Mouse (Mus musculus) limb, embryonic 14.5 days (tissue): ENCODE data around the gene Fbxw9. TPM values are rescaled to one million over a fixed set of nuclear protein-coding genes. Genes with fewer than 3 reads are reported as not detected.

Experiments
- ATAC-seq: fragments of 200-750 bp; cut with Nextera tagmentation; 2 replicates; pipeline ENCODE4 v1.8.0; 2017; ENCODE audit warnings: low read depth, moderate number of reproducible peaks, moderate TSS enrichment; ENCODE audit not compliant: low FRiP score
- DNase-seq: peaks from one replicate; pipeline ENCODE4 v3.0.0-alpha.2; 2015; ENCODE audit warnings: low spot score
- H3K27ac ChIP-seq: fragments of 300-500 bp; sonication (generic); replicated peaks from 2 replicates; pipeline ENCODE4 v1.5.1; 2014; ENCODE audit warnings: low read depth, mild to moderate bottlenecking, low read length, moderate library complexity, mixed read lengths
- H3K27me3 ChIP-seq: fragments of 300-500 bp; sonication (generic); 2 replicates; pipeline ENCODE4 v1.6.1; 2014; ENCODE audit warnings: low read length, mixed read lengths; ENCODE audit not compliant: control insufficient read depth, insufficient read depth
- H3K36me3 ChIP-seq: fragments of 300-500 bp; sonication (generic); 2 replicates; pipeline ENCODE4 v1.6.1; 2014; ENCODE audit warnings: mild to moderate bottlenecking, low read length, moderate library complexity, mixed read lengths; ENCODE audit not compliant: control insufficient read depth, insufficient read depth
- H3K4me1 ChIP-seq: fragments of 300-500 bp; sonication (generic); 2 replicates; pipeline ENCODE4 v1.6.1; 2014; ENCODE audit warnings: antibody characterized with exemption, low read length, mixed read lengths; ENCODE audit not compliant: control insufficient read depth, insufficient read depth
- H3K4me2 ChIP-seq: fragments of 300-500 bp; sonication (generic); replicated peaks from 2 replicates; pipeline ENCODE4 v1.6.1; 2014; ENCODE audit warnings: low read depth, mild to moderate bottlenecking, low read length, moderate library complexity; ENCODE audit not compliant: severe bottlenecking
- H3K4me3 ChIP-seq: fragments of 300-500 bp; sonication (generic); replicated peaks from 2 replicates; pipeline ENCODE4 v1.5.1; 2014; ENCODE audit warnings: low read length
- H3K9ac ChIP-seq: fragments of 300-500 bp; sonication (generic); 2 replicates; pipeline ENCODE4 v1.6.1; 2014; ENCODE audit warnings: mild to moderate bottlenecking, low read depth, low read length, moderate library complexity; ENCODE audit not compliant: severe bottlenecking
- H3K9me3 ChIP-seq: fragments of 300-500 bp; sonication (generic); 2 replicates; pipeline ENCODE4 v1.6.1; 2016; ENCODE audit warnings: low read length; ENCODE audit not compliant: control insufficient read depth
- POLR2A ChIP-seq: fragments of 200-500 bp; IDR thresholded peaks from 2 replicates; pipeline ENCODE4 v1.8.0; 2012; ENCODE audit warnings: inconsistent platforms, mild to moderate bottlenecking, moderate library complexity, borderline replicate concordance; ENCODE audit not compliant: insufficient read depth, insufficient read length; ENCODE audit errors: extremely low read depth
- WGBS: fragments of 180-500 bp; shearing (Covaris S2); extraction: QIAGEN DNeasy Blood & Tissue Kit; methylation state at CpG from one replicate; pipeline ENCODE4 v1.1.7; 2014; 5-methylcytosine and 5-hydroxymethylcytosine counted together
- polyA plus RNA-seq, 2 experiments: library from polyadenylated mRNA; depleted of rRNA in 1 of 2; stranded (reverse) in 1 of 2; unstranded in 1 of 2; fragments of >200 nt; fragmentation: Nextera tagmentation in 1 of 2; extraction: Ambion mirVana in 1 of 2; gene quantifications; 2 replicates each; pipeline versions ENCODE4 v1.2.1 to v1.2.3; 2012 to 2014

Gene Fbxw9
- polyA plus RNA-seq, 2 experiments = 28.6 to 51.0 TPM

DNA sequence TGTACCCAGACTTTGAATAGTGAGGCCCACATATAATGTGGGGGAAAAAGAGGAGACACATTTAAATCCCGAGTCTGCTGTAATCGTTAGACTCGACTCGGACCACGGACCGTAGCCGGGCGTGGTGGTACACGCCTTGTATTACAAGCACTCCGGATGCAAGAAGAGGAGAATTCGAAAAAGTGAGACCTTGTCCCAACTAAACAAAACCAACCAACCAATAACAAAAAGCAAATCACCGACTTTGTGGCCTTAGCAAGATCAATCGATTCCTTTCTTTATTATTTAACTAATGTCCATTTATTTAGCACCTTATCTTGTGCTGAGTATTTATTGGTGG lies 32.4 kb upstream of the Fbxw9 start:
- Histone ChIP-seq H3K9ac (peak overlapping the region; percentile 97), H3K9me3 (no peaks in the 10 kb centered on the region), H3K36me3 (peaks cover 47% of the 10 kb centered on the region), H3K27me3 (no peaks in the 10 kb centered on the region), H3K4me3 (peak overlapping the region; percentile 100), H3K4me2 (peak overlapping the region; percentile 89), H3K27ac (peak overlapping the region; percentile 88), H3K4me1 (peaks cover 30% of the 10 kb centered on the region)
- ATAC-seq = no peak
- DNase-seq = no peak
- no peak for TF ChIP-seq POLR2A
- WGBS = 1% methylated on average over 13 of the region's 13 CpGs

- no peak for ATAC-seq
- 23% methylated on average over 2 of the region's 2 CpGs for WGBS
- peaks cover 48% of the 10 kb centered on the region for H3K36me3 ChIP-seq
- H3K9me3 ChIP-seq = no peaks in the 10 kb centered on the region
- peak overlapping the region; percentile 89 for H3K4me2 ChIP-seq
- H3K4me3 ChIP-seq = peak overlapping the region; percentile 100
- H3K4me1 ChIP-seq = peaks cover 30% of the 10 kb centered on the region
- no peaks in the 10 kb centered on the region for H3K27me3 ChIP-seq
- TF ChIP-seq POLR2A = no peak
- H3K9ac ChIP-seq = peak overlapping the region; percentile 97
- no peak overlapping the region for H3K27ac ChIP-seq
- DNase-seq = no peak
Observed at GRCm38 (mm10) chr8:85027922-85028321, 31.9 kb upstream of the Fbxw9 start.

DNA sequence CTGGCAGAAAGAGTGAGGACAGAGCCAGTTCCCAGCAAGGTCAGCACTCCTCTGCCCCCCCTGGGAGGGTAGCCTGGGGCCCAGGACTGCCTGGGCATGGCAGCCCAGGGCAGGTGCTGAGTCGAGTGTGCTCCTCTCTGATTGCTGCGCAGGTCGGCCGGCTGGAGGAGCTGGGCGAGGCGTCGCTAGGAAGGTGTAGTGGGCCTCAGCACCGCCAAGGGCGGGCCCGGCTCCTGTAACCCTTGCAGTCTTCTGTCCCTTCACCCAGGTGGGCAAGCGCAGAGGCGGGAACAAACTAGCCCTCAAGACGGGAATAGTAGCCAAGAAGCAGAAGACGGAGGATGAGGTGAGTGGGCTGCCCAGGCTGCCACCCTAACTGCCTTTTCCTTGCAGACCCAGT lies 30.6 kb upstream of the Fbxw9 start:
- DNase-seq (no peak), ATAC-seq (no peak)
- peaks cover 48% of the 10 kb centered on the region for H3K36me3 ChIP-seq
- H3K4me1 ChIP-seq = peaks cover 26% of the 10 kb centered on the region
- no peak overlapping the region for H3K27ac ChIP-seq
- no peak overlapping the region; the same call in 1 of the 2 replicates for H3K4me3 ChIP-seq
- H3K4me2 ChIP-seq = no peak overlapping the region
- H3K9me3 ChIP-seq = no peaks in the 10 kb centered on the region
- TF ChIP-seq POLR2A = no peak
- H3K9ac ChIP-seq = no peak overlapping the region
- H3K27me3 ChIP-seq = no peaks in the 10 kb centered on the region
- 88% methylated on average over 14 of the region's 14 CpGs for WGBS

DNA sequence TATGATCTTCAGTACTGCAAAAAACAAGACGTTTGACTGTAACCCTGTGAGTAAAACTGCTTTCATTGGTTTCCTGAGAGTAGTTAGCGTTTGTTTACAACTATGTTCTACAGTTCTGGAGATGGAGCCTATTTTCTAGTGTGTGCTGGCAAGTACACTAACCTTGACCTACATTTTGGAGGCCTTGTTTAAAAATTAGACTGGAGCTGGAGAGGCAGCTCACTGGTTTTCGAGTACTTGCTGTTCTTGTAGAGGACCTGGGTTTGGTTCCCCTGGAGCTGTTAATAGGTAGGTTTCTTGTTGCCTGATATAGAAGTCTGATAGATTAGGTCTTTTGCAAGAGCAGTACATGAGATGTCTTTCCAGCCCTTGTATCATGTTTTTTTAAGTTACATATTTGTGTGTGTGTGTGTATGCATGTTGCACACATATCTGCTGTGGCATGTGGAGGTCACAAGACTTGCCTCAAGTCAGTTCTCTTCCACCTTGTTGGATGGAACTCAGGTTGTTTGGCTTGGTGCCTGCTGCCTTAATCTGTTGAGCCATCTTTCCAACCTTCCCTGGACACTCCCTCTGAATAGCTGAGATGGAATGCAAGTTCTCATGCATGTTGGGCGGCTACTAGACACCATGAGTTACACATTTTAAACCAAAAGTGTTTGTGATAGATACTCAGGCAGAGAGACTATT lies 27.1 kb upstream of the Fbxw9 start:
- DNase-seq = no peak
- 83% methylated on average over 4 of the region's 4 CpGs for WGBS
- no peak overlapping the region for H3K4me2 ChIP-seq
- no peak for ATAC-seq
- no peak overlapping the region for H3K9ac ChIP-seq
- peaks cover 48% of the 10 kb centered on the region for H3K36me3 ChIP-seq
- TF ChIP-seq POLR2A = no peak
- no peak overlapping the region for H3K4me3 ChIP-seq
- H3K27me3 ChIP-seq = no peaks in the 10 kb centered on the region
- no peak overlapping the region for H3K27ac ChIP-seq
- no peaks in the 10 kb centered on the region for H3K9me3 ChIP-seq
- peaks cover 19% of the 10 kb centered on the region for H3K4me1 ChIP-seq

- peaks cover 14% of the 10 kb centered on the region for H3K4me1 ChIP-seq
- no peaks in the 10 kb centered on the region for H3K27me3 ChIP-seq
- H3K4me2 ChIP-seq = no peak overlapping the region
- DNase-seq (no peak), ATAC-seq (no peak)
- H3K36me3 ChIP-seq = peaks cover 48% of the 10 kb centered on the region
- H3K4me3 ChIP-seq = no peak overlapping the region
- H3K9me3 ChIP-seq = no peaks in the 10 kb centered on the region
- TF ChIP-seq POLR2A = no peak
- 79% methylated on average over 1 of the region's 1 CpGs for WGBS
- no peak overlapping the region for H3K27ac ChIP-seq
- no peak overlapping the region for H3K9ac ChIP-seq
Observed at GRCm38 (mm10) chr8:85033867-85034266, 26.0 kb upstream of the Fbxw9 start.
